Mouse (Mus musculus): ENCODE measurements at regions not wholly inside any gene's neighbourhood (a gene's known extent, or its start where the extent isn't known, plus 50 kb on each side); places are given as distances from the start of the nearest gene placed in this dataset.
"Not testable (repeated sequence)": the region's sequence is repeated elsewhere in the genome, so short reads cannot be mapped to it uniquely, and the experiment has no call there.

DNA sequence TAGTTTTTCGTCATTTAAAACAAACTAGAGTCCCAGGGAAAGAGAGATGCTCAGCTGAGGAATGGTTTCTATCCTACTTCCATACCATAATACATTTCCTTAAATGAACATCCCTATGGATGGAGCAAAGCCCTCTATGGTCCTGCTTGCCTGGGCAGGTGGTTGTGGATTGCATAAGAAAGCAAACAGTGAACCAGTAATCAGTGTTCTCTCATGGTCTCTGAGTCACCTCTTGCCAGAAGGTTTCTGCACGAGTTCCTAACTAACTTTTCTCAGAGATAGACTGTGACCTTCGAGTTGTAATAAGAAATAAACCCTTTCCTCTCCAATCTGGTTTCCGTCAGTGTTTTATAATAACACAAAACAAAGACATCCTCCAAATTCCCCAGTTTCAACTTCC lies 62.9 kb upstream of the Bet1 start:
- no peak for DNase-seq
- intact Hi-C loops (cut with DNase I) = no loop called here

DNA sequence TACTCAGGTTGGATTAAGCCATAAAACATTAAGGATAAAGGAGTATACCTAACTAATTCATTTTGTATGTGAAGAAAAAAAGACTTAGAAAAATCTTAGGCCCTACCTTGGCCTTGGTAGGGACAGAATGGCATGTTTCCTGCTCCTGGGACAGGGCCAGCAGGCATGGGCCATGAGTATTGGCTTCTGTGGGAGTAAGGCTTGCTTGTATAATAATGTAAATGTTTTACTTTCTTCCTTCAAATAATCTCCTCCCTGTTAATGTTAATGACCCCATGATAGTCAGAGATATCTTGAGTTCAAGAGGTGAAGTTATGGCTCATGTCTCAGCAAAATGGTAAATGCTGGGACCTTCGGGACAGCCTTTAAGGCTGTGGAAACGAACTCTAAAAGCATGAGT lies 71.5 kb upstream of the Bet1 start:
- DNase-seq = no peak
- intact Hi-C loops (cut with DNase I) = no loop called here

DNA sequence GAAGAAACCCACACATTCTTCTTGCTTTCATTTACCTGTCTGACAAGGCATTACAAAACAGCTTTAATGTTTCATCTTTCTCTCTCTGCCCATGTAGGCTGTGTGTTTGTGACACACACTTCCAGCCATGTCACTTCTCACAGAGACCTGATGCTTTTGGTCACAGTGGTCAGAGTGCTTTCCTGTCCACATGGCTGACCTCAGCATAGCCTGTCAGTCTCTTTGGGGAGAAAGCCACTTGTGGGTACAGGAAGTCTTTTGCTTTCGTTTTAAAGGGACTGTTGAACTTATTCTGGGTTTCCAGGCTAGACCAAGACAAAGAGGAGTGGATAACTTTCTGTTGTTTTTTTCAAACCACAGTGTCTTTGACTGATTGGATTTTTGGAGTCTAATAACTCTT lies 77.0 kb upstream of the Bet1 start:
- DNase-seq = no peak
- intact Hi-C loops (cut with DNase I) = no loop called here

GRCm38 (mm10) chr6:4167112-4167511 lies 80.3 kb upstream of the Bet1 start:
- intact Hi-C loops (cut with DNase I) = no loop called here
- no peak for DNase-seq

DNA sequence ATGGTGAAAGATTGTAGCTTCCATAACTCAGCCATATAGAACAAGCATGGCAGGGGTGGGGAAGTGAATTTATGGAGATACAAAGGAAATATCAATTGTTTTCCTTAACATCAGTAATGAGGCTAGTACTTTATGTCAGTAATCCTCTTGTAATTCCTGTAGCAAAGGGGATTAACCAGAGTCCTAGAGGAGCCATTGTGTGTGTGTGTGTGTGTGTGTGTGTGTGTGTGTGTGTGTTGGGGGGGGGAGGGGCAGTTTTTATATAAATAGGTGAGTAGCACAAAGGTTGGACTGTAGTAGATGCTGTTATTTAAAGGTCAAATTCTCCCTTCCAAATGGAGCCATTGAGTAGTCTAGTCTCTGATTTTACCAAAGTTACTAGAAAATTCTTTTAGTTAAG lies 81.0 kb upstream of the Bet1 start:
- DNase-seq = no peak
- intact Hi-C loops (cut with DNase I) = no loop called here

- intact Hi-C loops (cut with DNase I) = no loop called here
- DNase-seq = no peak
Observed at GRCm38 (mm10) chr6:4171561-4171960, 84.8 kb upstream of the Bet1 start.

DNA sequence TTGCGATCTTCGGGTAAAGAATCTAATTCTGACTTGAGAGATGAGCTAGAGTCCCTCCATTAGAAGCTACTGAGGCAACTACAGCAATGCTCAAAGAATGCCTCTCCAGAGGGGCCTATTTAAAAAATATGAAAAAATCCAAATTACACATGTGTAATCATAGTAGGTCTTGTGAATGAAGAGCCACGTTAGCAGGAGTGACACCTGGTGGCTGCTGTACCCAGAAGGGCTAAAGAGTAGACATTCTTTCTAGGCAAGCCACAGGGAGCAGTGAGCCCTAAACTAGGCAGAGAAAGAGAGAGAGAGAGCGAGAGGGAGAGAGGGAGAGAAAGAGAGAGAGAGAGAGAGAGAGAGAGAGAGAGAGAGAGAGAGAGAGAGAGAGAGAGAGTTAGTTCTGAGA lies 100.9 kb upstream of the Bet1 start:
- intact Hi-C loops (cut with DNase I) = loop anchor here (2.0 kb wide), 1 partner anchor 275 kb away; no protein-coding TSS in a partner anchor
- DNase-seq = no peak

- intact Hi-C loops (cut with DNase I); DNase-seq: not testable (repeated sequence)
Observed at GRCm38 (mm10) chr6:4190976-4191375, 104.2 kb upstream of the Bet1 start.

- intact Hi-C loops (cut with DNase I) = no loop called here
- DNase-seq = no peak
Observed at GRCm38 (mm10) chr6:4193286-4193685, 106.5 kb upstream of the Bet1 start.

DNA sequence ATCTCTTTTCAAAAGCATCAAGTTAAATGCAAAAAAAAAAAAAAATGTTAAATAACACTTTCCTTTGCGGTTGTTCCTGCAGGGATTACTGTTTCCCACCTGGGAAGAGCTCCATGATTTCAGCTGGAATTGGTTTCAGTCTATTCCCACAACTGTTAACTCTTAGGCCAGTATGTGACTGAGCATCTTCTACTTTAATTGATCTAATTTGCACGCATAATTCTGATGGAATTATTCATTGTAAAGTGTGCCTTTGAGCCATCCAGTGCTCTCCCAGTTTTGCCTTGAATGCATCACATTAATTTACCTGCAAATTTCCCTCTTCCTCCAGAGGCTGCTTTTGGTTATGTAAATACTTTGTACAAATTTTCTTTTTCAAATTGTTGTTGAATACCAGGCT lies 114.4 kb upstream of the Bet1 start:
- no peak for DNase-seq
- intact Hi-C loops (cut with DNase I) = no loop called here

DNA sequence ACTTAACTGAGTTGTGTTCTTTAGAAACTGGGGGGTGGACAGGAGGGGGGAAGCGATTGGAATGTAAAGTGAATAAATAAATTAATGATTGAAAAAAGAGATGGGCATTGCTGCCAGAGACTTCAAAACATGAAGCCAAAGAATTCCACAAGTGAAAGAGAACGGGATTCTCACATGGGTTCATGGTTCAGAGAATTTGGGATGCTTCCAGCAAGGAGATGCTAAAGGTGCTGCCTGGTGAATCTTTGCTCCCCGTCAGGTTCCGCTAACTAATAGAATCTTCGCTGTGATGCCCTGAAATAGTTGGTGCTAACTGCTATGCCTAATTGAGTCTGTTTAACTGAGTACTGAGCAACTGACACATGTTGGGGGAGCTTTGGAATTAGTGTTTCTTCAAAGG lies 118.9 kb upstream of the Bet1 start:
- intact Hi-C loops (cut with DNase I) = no loop called here
- no peak for DNase-seq

GRCm38 (mm10) chr6:4245265-4246112 lies 158.7 kb upstream of the Bet1 start:
- intact Hi-C loops (cut with DNase I) = no loop called here
- no peak for DNase-seq

- DNase-seq = no peak
- intact Hi-C loops (cut with DNase I) = no loop called here
Observed at GRCm38 (mm10) chr6:4246113-4246419, 159.3 kb upstream of the Bet1 start.

- no peak for DNase-seq
- intact Hi-C loops (cut with DNase I) = no loop called here
Observed at GRCm38 (mm10) chr6:4276607-4277006, 189.8 kb upstream of the Bet1 start.

- no peak for DNase-seq
- intact Hi-C loops (cut with DNase I) = no loop called here
Observed at GRCm38 (mm10) chr6:4277245-4277890, 190.6 kb upstream of the Bet1 start.

DNA sequence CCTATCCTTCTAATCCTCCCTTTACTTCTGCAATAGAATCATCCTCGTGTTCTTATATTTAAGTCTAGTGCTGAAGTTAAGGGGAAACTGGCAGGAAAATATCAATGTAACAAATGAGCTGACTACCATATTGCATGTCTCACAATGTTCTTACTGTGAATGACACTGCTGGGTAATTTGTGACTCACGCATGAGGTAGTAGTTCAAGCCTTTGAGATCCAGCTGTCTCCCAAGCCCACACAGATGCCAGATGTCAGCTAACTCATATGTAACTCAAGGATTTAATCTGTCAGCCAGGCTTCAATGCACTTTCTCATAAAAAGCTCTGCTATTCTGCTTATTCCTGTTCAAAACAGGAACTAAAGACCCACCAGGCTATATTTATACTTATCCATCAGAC lies 204.6 kb upstream of the Bet1 start:
- intact Hi-C loops (cut with DNase I) = no loop called here
- no peak for DNase-seq

GRCm38 (mm10) chr6:4303410-4303809 lies 201.2 kb upstream of the Col1a2 start:
- intact Hi-C loops (cut with DNase I); DNase-seq: not testable (repeated sequence)

GRCm38 (mm10) chr6:4349953-4350352 lies 154.7 kb upstream of the Col1a2 start:
- DNase-seq = no peak
- intact Hi-C loops (cut with DNase I) = no loop called here

GRCm38 (mm10) chr6:4362220-4362619 lies 142.4 kb upstream of the Col1a2 start:
- intact Hi-C loops (cut with DNase I) = no loop called here
- no peak for DNase-seq

DNA sequence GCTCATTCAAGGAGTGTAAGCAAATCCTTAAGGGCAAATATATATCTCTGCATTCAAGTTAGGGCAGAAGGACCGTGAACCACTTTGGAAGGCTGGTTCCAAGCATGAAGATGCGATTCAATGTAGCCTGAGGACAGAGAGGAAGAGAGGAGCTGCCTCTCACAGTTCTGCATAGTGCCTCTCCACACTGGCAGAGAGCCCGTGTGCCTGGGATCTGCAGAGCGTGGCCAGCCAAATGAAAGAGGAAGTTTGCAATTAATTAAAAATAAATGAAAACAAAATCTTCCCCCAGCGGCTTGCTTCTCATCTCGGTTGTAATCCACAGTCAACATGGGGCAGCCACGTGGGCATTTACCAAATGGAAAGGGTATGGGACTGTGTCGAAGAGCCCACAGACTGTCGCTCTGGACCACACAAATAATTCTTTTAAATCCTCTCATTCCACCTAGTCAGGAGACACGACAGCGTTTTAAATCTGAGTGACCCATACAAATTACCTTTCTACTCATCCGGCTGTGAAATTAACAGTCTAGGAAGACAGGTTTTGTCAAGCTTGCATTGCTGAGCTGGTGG lies 129.1 kb upstream of the Col1a2 start:
- intact Hi-C loops (cut with DNase I) = no loop called here
- no peak for DNase-seq

DNA sequence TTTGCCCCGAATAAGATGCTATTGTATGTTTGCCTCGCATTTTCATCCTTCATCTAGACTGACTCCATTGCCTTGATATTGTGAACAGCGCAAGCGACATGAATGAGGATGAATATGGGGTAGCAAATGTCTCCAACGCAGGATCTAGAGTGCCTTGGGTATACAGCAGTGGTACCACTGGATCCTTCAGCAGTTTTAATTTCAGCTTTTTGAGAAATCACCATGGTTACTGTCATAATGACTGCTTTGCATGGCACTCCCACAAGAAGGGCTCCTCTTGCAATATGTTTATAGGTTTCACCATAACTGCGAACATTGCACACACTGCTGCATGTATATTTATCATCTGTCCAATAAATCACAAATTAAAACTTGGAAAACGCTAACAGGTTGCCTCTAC lies 107.8 kb upstream of the Col1a2 start:
- intact Hi-C loops (cut with DNase I) = no loop called here
- no peak for DNase-seq
